Mouse (Mus musculus) forebrain, embryonic 10.5 days (tissue): ENCODE measurements at regions not wholly inside any gene's neighbourhood (a gene's known extent, or its start where the extent isn't known, plus 50 kb on each side); places are given as distances from the start of the nearest gene placed in this dataset.
"Not testable (repeated sequence)": the region's sequence is repeated elsewhere in the genome, so short reads cannot be mapped to it uniquely, and the experiment has no call there.

Experiments used
- DNase-seq: peaks from one replicate; pipeline ENCODE4 v3.0.0-alpha.2; 2017; ENCODE audit warnings: low spot score; ENCODE audit errors: extremely low spot score
- H3K27ac ChIP-seq: fragments of 300-500 bp; sonication (generic); 2 replicates; pipeline ENCODE4 v1.5.1; 2016; ENCODE audit warnings: mild to moderate bottlenecking
- H3K27me3 ChIP-seq: fragments of 300-500 bp; sonication (generic); 2 replicates; pipeline ENCODE4 v1.6.1; 2016; ENCODE audit warnings: mild to moderate bottlenecking; ENCODE audit not compliant: poor library complexity, severe bottlenecking
- H3K36me3 ChIP-seq: fragments of 300-500 bp; sonication (generic); replicated peaks from 2 replicates; pipeline ENCODE4 v1.6.1; 2016; ENCODE audit warnings: mild to moderate bottlenecking, moderate library complexity
- H3K4me1 ChIP-seq: fragments of 300-500 bp; sonication (generic); 2 replicates; pipeline ENCODE4 v1.6.1; 2016
- H3K4me3 ChIP-seq: fragments of 300-500 bp; sonication (generic); 2 replicates; pipeline ENCODE4 v1.5.1; 2016; ENCODE audit warnings: mild to moderate bottlenecking, moderate library complexity
- H3K9me3 ChIP-seq: fragments of 300-500 bp; sonication (generic); 2 replicates; pipeline ENCODE4 v1.6.1; 2016; ENCODE audit warnings: mild to moderate bottlenecking, moderate library complexity
- WGBS: fragments of 180-500 bp; shearing (Covaris S2); methylation state at CpG from one replicate; pipeline ENCODE4 v1.1.7; 2016; 5-methylcytosine and 5-hydroxymethylcytosine counted together

GRCm38 (mm10) chr4:23656671-23657070 is 839.6 kb upstream of the Mms22l start:
- WGBS: 84% methylated on average over 5 of the region's 5 CpGs
- not testable (repeated sequence) for H3K9me3 ChIP-seq, H3K36me3 ChIP-seq, DNase-seq, H3K4me1 ChIP-seq, H3K4me3 ChIP-seq, H3K27me3 ChIP-seq
- peak overlapping the region; percentile 71; the same call in 1 of the 2 replicates for H3K27ac ChIP-seq

GRCm38 (mm10) chr4:23668896-23669295 is 827.4 kb upstream of the Mms22l start:
- no peaks in the 10 kb centered on the region for H3K4me1 ChIP-seq
- H3K27me3 ChIP-seq: no peaks in the 10 kb centered on the region
- no peak overlapping the region for H3K4me3 ChIP-seq
- DNase-seq: no peak
- H3K36me3 ChIP-seq: no peaks in the 10 kb centered on the region
- no peak overlapping the region for H3K27ac ChIP-seq
- WGBS: 89% methylated on average over 2 of the region's 2 CpGs
- H3K9me3 ChIP-seq: no peaks in the 10 kb centered on the region

- no peaks in the 10 kb centered on the region for H3K36me3 ChIP-seq
- no peaks in the 10 kb centered on the region for H3K4me1 ChIP-seq
- H3K27ac ChIP-seq: no peak overlapping the region
- DNase-seq: no peak
- H3K9me3 ChIP-seq: no peaks in the 10 kb centered on the region
- no peak overlapping the region for H3K4me3 ChIP-seq
- no peaks in the 10 kb centered on the region for H3K27me3 ChIP-seq
Measured at GRCm38 (mm10) chr4:23703626-23704025, 792.6 kb upstream of the Mms22l start.

GRCm38 (mm10) chr4:23710716-23711115 is 785.5 kb upstream of the Mms22l start:
- no peaks in the 10 kb centered on the region for H3K4me1 ChIP-seq
- 84% methylated on average over 2 of the region's 2 CpGs for WGBS
- no peak overlapping the region for H3K27ac ChIP-seq
- no peak overlapping the region for H3K4me3 ChIP-seq
- no peaks in the 10 kb centered on the region for H3K27me3 ChIP-seq
- no peaks in the 10 kb centered on the region for H3K36me3 ChIP-seq
- H3K9me3 ChIP-seq: no peaks in the 10 kb centered on the region
- no peak for DNase-seq

GRCm38 (mm10) chr4:23713781-23714415 is 782.4 kb upstream of the Mms22l start:
- H3K36me3 ChIP-seq: no peaks in the 10 kb centered on the region
- 89% methylated on average over 8 of the region's 8 CpGs for WGBS
- H3K27me3 ChIP-seq: no peaks in the 10 kb centered on the region
- no peak overlapping the region for H3K27ac ChIP-seq
- DNase-seq: no peak
- no peak overlapping the region for H3K4me3 ChIP-seq
- H3K9me3 ChIP-seq: no peaks in the 10 kb centered on the region
- H3K4me1 ChIP-seq: no peaks in the 10 kb centered on the region

- H3K4me3 ChIP-seq: no peak overlapping the region
- 91% methylated on average over 2 of the region's 2 CpGs for WGBS
- no peaks in the 10 kb centered on the region for H3K4me1 ChIP-seq
- H3K9me3 ChIP-seq: no peaks in the 10 kb centered on the region
- no peak for DNase-seq
- no peaks in the 10 kb centered on the region for H3K36me3 ChIP-seq
- H3K27ac ChIP-seq: no peak overlapping the region
- H3K27me3 ChIP-seq: no peaks in the 10 kb centered on the region
Measured at GRCm38 (mm10) chr4:23727846-23728245, 768.4 kb upstream of the Mms22l start.

- H3K4me1 ChIP-seq: no peaks in the 10 kb centered on the region
- H3K9me3 ChIP-seq: no peaks in the 10 kb centered on the region
- H3K27me3 ChIP-seq: no peaks in the 10 kb centered on the region
- H3K36me3 ChIP-seq: no peaks in the 10 kb centered on the region
- DNase-seq: no peak
- 76% methylated on average over 4 of the region's 4 CpGs for WGBS
- no peak overlapping the region for H3K4me3 ChIP-seq
- no peak overlapping the region for H3K27ac ChIP-seq
Measured at GRCm38 (mm10) chr4:23732471-23732870, 763.8 kb upstream of the Mms22l start.

GRCm38 (mm10) chr4:23744079-23744478 is 752.2 kb upstream of the Mms22l start:
- Histone ChIP-seq H3K27ac (no peak overlapping the region), H3K4me1 (no peaks in the 10 kb centered on the region), H3K9me3 (no peaks in the 10 kb centered on the region), H3K36me3 (no peaks in the 10 kb centered on the region), H3K4me3 (no peak overlapping the region), H3K27me3 (no peaks in the 10 kb centered on the region)
- DNase-seq: no peak
- WGBS: 84% methylated on average over 7 of the region's 7 CpGs

- no peaks in the 10 kb centered on the region for H3K27me3 ChIP-seq
- DNase-seq: no peak
- no peak overlapping the region for H3K27ac ChIP-seq
- H3K4me3 ChIP-seq: no peak overlapping the region
- peaks cover 8% of the 10 kb centered on the region for H3K4me1 ChIP-seq
- H3K9me3 ChIP-seq: no peaks in the 10 kb centered on the region
- no peaks in the 10 kb centered on the region for H3K36me3 ChIP-seq
Measured at GRCm38 (mm10) chr4:23758005-23758404, 738.2 kb upstream of the Mms22l start.

GRCm38 (mm10) chr4:23787417-23788204 is 708.6 kb upstream of the Mms22l start:
- no peaks in the 10 kb centered on the region for H3K36me3 ChIP-seq
- peaks cover 61% of the 10 kb centered on the region for H3K27me3 ChIP-seq
- peaks cover 21% of the 10 kb centered on the region for H3K4me1 ChIP-seq
- peak overlapping the region; percentile 76 for H3K27ac ChIP-seq
- no peaks in the 10 kb centered on the region for H3K9me3 ChIP-seq
- H3K4me3 ChIP-seq: peak overlapping the region; percentile 12; the same call in 1 of the 2 replicates
- DNase-seq: peak; percentile 55
- WGBS: 26% methylated on average over 4 of the region's 4 CpGs

GRCm38 (mm10) chr4:23823516-23823915 is 672.7 kb upstream of the Mms22l start:
- Histone ChIP-seq H3K36me3 (no peaks in the 10 kb centered on the region), H3K9me3 (no peaks in the 10 kb centered on the region), H3K4me1 (peaks cover 26% of the 10 kb centered on the region), H3K27ac (no peak overlapping the region), H3K4me3 (no peak overlapping the region), H3K27me3 (no peaks in the 10 kb centered on the region)
- DNase-seq: no peak
- 88% methylated on average over 2 of the region's 2 CpGs for WGBS

- no peak overlapping the region for H3K4me3 ChIP-seq
- H3K36me3 ChIP-seq: no peaks in the 10 kb centered on the region
- no peak for DNase-seq
- 0% methylated on average over 2 of the region's 2 CpGs for WGBS
- H3K4me1 ChIP-seq: peaks cover 26% of the 10 kb centered on the region
- H3K27ac ChIP-seq: peak overlapping the region; percentile 62; the same call in 1 of the 2 replicates
- no peaks in the 10 kb centered on the region for H3K27me3 ChIP-seq
- H3K9me3 ChIP-seq: no peaks in the 10 kb centered on the region
Measured at GRCm38 (mm10) chr4:23826885-23827284, 669.4 kb upstream of the Mms22l start.

- H3K9me3 ChIP-seq: no peaks in the 10 kb centered on the region
- H3K27me3 ChIP-seq: no peaks in the 10 kb centered on the region
- no peaks in the 10 kb centered on the region for H3K36me3 ChIP-seq
- no peak overlapping the region for H3K4me3 ChIP-seq
- peaks cover 16% of the 10 kb centered on the region for H3K4me1 ChIP-seq
- WGBS: 66% methylated on average over 7 of the region's 7 CpGs
- peak overlapping the region; percentile 26; the same call in 1 of the 2 replicates for H3K27ac ChIP-seq
- no peak for DNase-seq
Measured at GRCm38 (mm10) chr4:23832385-23833164, 663.7 kb upstream of the Mms22l start.
